Mouse (Mus musculus): ENCODE results near the gene Coq3. TPM values are rescaled to one million over a fixed set of nuclear protein-coding genes. Genes with fewer than 3 reads are reported as not detected.
A peak's percentile ranks its signal among the peaks of the same experiment; 100 is the strongest.

Gene Coq3
- 10 to 100 TPM; 11.3 to 13.8 (median 13.0) TPM for total RNA-seq (2022)

DNA sequence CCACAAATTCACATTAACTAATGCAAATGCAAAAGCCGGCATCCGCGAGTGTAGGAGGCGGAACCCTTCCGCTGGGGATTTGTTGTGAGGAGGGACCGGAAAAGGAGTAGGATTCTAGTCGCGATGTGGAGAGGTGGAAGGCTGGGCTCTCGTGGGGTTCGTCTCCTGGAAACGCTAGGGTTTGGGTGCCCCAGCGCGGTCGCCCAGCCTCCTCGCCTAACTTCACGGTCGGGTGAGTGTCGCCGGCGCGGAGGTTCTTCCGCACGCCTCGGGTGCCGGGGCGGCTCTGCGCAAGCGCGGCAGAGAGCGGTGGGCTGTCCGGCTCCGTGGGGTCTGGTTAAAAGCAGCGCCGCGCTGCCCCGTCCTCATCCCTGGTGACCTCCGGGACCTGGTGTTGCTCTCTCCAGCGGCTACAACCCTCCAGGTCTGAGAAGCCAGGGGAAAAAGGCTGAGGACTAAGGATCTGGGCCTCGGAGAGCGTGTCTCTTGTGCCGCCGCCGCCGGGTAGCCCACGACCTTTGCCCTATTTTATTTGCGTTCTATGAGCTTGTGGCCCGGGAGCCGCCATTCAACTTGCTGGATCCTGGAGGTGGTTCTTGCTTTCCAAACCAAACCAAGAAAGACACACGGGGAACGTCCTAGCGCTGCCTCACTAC is at the start of gene Coq3:
Gene Coq3 (plus strand): TSS at position 109 of the 656 bp plus-strand sequence.
- peak; percentile 83 to 87 for DNase-seq (ENCODE audit: low spot score in 2 of 2)

DNA sequence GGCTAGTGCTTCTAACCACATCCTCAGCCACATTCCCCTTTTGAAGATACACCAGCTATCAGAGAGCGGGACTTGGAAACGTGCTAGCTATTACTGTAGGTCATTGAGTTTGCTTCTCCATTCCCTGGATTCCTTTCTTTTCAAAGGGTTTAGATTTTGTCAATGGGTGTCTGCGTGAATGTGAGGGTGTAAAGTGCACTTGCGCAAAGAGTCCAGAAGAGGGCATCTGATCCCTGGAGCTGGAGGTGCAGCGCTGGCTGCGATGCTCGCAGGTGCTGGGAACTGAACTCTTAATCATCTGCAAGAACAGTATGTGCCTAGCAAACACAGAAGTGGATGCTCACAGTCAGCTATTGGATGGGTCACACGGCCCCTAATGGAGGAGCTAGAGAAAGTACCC is 46.6 kb upstream of the Coq3 start:
- DNase-seq (ENCODE audit: low spot score in 2 of 2): no peak

DNA sequence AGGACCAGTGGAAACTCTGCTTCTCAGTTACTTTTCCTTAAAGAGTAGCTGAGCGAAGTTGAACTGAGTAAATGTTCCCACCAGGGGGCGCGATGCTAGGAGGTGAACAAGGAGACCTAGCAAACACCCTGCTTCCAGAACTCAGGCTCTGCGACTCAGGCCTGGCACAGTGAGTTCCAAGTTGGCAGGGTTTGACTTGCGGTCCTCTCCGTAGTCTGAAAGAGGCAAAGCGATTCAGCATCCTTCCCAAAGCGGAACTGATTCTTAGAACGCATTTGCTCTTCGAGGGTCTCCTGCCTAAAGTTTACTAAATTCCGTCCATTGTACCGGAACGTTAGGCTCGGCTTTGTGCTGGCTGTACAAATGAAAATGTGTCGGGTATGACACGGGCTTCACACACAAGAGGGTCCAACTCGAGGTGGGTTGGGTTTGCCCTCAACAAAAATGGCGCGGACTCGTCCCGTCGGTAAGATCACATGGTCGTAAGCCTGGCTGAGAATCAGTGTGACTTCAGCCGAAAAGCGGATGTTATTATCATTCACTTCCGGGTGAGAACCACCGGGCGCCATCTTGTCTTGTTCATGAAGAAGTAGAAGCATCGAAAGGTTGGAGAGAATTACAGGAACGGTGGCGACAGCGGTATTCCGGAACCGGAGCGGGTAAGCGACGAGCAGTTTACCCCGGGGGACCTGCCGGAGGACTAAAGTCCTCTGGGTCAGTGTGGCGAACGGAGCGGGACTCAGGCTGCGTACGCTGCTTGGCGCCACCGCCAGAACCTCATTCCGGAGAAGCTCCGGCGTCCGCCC is 31.8 kb upstream of the Coq3 start, which contains the start of gene Pnisr:
Gene Pnisr (plus strand): TSS at position 103 of the 806 bp plus-strand sequence.
- DNase-seq (ENCODE audit: low spot score in 2 of 2): peak; percentile 96 to 97

DNA sequence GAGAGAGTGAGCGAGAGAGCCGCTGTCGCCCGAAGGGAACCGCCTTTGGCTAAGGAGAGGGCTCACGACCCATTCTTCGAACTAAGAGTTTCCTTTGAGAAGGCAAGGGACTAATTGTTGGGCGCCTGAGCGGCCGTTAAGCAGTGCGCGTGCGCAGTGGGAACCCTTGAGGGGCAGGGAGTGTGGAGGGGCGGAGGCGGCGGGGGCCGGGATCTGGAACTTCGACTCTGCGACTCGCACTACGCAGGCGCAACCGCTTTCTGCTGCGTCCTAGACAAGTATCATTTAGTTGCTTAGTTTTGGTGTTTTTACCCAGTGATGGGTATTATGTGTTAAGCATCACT is 31.2 kb upstream of the Coq3 start:
- peak; percentile 82 to 88 for DNase-seq (ENCODE audit: low spot score in 2 of 2)

DNA sequence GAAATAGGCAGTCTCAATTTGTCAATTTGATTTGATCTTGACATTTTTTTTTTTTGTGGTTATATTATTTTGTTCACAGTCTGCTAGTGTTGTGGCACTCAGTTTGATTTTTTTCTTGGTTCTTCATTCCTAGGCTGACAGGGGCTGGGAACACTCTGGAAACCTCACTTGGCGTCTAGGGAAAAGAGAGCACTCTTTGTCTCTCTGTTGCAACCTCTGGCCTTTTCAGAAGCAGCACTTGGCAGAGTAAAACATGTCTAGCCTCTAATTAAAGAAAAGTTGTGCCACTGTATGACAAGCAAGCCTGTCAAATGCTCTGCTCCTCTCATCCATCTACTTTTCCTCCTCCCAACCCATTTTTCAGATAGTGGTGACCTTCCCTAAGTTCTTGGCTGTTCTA is 22.0 kb upstream of the Coq3 start:
- no peak for DNase-seq (ENCODE audit: low spot score in 2 of 2)

DNA sequence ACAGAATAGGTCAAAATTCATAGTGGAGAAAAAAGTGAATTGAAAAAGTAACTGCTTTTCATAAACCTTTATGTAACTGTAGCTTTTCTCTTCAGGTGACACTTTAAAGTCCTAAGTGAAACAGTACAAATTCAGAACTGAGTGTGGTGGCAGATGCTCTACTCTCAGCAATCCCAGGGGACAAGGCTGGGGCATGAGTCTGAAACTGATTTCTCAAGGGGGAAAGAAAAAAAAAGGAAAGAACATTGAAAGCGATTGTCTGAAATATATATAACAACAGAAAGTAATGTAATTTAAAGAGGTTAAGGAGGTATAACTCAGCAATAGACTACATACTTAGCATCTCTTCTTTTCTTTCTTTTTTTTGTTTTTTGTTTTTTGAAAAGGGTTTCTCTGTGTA is 14.2 kb upstream of the Coq3 start:
- DNase-seq (ENCODE audit: low spot score in 2 of 2): no peak

DNA sequence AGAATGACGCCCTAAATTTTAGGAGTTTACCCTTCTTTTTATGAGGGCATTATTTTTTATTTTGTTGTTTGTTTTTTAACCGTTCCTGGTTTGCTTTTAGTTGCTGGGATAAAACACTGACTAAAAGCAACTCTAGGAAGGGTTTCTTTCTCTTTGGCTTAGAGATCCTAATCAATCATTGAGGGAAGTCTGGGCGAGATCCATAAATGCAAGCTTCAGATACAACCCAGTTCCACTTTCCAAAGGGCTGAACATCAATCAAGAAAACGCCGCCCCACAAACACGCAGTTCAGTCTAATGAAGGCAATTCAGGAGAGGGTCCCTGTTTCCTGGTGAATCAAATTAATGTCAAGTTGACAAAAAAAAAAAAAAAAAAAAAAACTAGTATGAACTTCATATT is 697 bp upstream of the Coq3 start:
- DNase-seq (ENCODE audit: low spot score in 2 of 2): no peak

DNA sequence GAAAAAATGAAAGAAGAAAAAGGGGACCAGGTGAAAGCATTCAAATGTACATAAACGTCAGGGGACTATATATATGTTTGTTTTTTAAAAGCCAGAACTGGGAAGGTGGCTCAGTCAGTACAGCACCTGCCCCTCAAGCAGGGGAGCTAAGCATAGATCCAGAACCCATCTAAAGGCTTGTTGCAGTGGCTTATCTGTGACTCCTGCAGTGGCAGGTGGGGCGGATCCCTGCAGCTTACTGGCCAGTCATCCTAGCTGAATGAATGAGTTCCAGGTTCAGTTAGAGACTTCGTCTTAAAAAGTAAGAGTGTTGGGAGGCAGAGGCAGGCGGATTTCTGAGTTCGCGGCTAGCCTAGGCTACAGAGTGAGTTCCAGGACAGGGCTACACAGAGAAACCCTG is 3.3 kb downstream of the Coq3 start:
- DNase-seq (ENCODE audit: low spot score in 2 of 2): no peak

DNA sequence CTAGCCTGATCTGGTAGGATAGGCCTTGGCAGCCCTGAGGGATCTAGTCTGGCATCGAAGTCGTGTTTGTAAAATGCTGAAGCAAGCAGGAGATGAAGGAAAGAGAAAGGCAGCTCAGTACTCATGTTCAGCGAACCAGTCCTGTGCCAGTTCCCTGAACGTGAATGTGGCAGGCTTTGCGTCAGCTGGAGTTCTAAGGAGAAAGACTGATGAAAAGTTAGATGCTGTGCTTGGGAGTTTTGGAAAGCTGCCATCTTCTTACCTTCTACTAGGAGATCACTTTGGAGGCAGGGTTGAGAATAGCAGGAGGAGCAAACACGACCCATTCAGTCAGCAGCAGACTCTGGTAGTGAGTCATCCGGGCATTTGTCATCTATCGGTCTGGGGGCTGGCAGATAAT is 6.4 kb downstream of the Coq3 start:
- peak in 1 of 2 experiments; percentile 8 for DNase-seq (ENCODE audit: low spot score in 2 of 2)

DNA sequence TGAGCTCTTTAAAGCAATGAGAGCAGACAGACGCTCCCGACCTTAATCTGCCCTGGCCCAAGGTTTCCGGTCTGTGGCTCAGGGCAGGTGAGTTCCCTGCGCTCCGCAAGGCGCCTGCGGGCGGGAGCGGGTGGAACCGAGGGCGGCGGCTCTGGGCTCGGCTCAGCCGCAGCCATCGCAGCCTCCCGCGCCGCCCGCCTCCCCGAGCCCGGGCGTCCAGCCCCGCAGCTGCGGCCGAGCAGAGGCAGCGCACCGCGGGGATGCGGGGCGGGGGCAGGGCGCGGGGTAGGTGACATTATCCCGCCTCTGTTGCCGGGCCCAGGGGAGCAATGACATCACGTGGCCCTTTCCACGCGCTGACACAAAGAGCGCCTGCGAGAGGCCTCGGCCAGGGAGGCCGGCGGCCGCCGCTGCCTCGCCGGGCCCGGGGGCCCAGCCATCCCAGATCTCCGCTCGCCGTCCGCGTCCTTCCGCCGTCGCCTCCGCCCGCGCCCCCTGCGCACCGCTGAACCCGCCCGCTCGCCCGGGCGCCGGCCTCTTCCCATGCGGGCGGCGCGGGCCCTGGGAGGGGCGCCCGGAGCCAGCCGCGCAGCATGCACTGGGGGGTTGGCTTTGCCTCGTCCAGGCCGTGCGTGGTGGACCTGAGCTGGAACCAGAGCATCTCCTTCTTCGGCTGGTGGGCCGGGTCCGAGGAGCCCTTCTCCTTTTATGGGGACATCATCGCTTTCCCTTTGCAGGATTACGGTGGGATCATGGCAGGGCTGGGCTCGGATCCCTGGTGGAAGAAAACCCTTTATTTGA is 51.7 kb downstream of the Coq3 start, which contains the start of gene Faxc:
Gene Faxc (plus strand): TSS at position 359 of the 801 bp plus-strand sequence.
- peak; percentile 28 to 45 for DNase-seq (ENCODE audit: low spot score in 2 of 2)

DNA sequence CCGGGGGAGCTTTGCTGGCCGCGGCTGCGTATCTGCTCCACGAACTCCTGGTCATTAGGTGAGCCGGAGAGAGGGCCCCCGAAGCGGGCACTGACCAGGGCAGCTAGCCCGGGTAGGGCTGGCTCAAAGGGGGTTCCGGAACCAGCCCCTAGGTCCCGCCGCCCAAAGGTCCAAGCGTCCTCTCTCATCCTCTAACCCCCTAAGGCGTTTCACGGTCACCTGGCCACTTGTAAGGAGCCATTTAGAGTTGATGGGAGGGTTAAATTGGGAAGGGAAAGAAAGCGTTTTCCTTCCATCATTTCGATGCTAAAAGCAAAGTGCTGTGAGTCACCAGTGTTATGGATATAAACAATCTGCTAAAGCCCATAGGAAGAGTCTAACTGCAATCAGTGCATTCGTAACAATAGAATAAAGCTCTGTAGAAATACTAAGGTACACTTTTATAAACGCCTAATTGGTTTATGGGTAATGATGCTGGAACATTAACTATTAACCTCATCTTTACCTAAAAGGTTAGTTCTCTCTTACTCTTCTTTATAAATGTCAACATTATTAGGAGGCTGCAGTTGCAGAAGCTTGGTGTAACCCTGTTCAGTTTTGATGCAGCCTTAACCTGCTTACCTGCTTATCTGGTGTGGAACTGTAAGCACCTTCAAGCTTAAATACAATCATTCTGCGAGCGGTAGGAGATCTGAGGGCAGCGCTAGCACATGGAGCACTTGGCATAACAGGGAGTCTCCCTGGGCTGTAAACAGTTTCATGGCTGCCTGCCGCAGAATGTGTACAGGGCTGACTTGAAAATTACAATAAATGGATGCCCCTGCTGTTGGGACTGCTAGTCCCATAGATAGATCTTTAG is 52.5 kb downstream of the Coq3 start:
- DNase-seq (ENCODE audit: low spot score in 2 of 2): no peak

DNA sequence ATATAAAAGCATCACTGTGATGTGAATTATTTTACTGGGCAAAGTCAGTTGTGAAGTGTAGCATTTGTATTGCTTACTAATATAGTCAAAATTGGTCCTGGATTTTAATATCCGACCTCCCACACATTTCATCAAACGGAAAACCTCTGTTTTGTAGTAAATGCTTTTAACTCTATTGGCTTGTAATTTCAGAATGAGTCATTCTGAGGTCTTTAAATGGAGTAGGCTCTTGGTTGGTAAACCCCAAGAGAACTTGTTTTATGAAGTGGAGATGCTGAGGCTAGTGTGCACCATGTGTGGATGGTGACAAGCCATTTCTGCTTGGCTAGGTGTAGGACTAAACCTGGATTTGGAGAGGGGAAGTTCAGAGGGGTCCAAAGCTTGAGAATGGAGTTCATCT is 55.9 kb downstream of the Coq3 start:
- DNase-seq (ENCODE audit: low spot score in 2 of 2): no peak

DNA sequence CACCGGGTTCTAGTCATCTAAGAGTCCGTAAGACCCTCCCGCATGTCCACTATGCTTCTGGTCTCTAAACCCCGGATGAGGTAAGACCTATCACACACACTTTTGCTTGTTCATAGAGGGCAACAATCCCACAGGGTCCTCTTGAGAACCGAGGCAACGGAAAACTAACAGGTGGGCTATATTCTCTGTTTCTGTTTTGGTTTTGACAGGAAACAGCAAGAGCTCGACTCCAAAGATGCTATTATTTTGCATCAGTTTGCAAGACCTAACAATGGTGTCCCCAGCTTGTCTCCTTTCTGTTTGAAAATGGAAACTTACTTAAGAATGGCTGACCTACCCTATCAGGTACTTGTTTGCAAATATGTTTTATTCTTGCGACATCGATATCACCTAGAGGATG is 57.0 kb downstream of the Coq3 start:
- no peak for DNase-seq (ENCODE audit: low spot score in 2 of 2)

DNA sequence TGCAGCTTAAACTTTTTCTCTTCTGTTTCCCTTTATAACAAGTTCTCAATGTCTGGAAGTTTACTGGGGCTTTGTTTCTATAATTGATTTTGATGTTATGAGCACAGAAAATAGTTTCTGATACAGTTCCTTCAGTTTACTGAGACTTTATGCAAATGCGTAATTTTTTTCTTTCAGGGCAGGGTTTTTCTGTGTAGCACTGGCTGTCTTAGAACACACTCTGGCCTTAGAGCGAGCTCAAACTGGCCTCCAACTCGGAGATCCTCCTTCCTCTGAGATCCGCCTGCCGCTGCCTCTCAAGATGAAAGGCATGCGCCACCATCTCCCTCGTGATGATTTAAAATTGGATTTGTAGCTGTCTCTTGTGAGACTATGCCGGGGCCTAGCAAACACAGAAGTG is 58.4 kb downstream of the Coq3 start:
- no peak for DNase-seq (ENCODE audit: low spot score in 2 of 2)

DNA sequence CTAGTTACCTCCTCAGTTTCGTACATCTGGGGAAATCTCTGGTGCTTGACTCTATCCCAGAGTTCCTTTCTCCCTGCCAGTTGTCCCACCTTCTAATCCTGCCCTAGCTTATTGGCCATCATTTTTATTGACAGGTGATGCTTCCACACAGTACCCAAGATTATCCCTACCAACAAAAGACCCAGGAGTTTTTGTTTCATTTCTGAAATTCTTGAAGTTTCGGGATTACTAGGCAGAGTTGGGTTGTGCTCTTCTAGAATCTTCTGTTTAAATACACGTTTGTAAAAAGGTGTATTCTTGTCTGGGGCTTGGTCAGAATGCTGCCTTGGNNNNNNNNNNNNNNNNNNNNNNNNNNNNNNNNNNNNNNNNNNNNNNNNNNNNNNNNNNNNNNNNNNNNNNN is 65.2 kb downstream of the Coq3 start:
- DNase-seq (ENCODE audit: low spot score in 2 of 2): no peak

DNA sequence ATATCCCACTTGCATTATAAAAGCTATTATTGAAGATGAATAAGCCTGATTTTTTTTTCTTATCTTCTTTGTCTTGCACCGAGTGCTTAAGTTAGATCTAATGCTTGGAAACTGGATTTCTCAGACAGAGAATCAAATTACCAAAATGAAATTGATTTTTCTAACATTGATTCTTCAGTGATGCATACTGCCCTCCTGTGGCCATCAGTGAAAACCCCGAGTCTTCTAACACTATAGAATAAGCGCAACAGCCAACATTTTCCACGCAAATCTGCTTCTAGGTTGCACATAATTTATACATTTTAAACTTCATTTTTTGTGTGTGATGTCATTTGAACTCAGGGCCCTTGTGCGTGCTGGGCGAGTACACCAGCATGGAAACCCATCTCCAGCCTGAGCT is 72.0 kb downstream of the Coq3 start:
- DNase-seq (ENCODE audit: low spot score in 2 of 2): peak in 1 of 2 experiments; percentile 50

DNA sequence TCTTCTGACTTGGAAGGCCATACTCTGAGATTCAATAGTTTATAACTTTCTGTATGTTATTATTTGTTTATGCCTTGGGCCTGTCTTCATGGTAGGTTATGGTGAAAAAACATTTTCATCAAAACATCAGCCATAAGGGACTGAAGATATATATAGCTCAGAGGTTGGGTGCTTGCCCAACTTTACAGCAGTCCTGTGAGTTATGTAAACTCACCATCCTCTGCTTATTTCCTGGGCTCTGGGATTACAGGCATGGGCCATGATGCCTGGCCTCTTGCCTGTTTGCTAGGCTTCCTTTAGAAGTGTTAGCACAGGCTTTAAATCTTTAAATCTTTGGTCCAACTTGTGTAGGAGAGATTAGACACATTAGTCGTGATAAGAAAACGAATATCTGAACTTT is 72.8 kb downstream of the Coq3 start:
- no peak for DNase-seq (ENCODE audit: low spot score in 2 of 2)

DNA sequence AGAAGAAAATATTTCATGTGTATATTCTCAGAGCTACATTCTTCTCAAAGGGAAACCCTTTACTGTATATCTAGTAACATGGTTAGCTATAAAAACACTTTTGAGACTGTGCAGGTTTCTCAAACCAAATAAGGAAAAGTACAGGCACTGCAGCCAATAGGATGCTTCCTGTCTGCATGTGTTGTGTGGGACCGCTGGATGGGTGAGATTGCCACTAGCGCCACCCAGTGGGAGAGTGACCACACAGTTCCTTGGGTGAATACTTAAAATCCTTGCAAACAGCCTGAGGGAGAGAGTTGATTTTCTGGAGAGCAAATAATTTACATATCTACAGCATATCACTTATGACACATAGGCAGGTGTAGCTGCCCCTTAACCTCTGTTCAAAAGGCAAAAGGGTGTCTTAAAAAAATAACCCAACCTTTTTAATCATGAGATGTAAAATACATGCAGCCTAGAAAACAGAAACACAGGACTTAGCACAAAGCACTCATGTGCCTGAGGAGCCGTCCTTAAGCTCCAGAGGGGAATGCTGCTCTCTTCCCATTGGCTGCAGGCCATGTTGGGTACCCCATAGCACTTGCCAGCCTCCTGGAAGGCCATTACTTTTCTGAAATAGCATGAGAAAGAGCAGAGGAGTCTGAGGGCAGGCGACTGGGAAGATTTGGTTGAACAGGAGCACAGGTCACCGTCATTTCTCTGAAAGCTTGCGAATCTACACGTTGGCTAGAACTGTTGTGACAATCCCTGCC is 78.3 kb downstream of the Coq3 start:
- DNase-seq (ENCODE audit: low spot score in 2 of 2): no peak

Data from layer of hippocampus, adult 8-10 months (tissue).